Mouse (Mus musculus) kidney, adult 2 months (tissue): Measurements from ENCODE around the gene Ifrd2.

Source experiments
- CTCF ChIP-seq: fragments of 200-500 bp; conservative IDR thresholded peaks from 2 replicates; pipeline ENCODE4 v1.5.1; 2011; ENCODE audit warnings: low read depth, mild to moderate bottlenecking, control low read depth, low read length, moderate library complexity, mixed read lengths; ENCODE audit not compliant: insufficient read depth, insufficient read length
- POLR2A ChIP-seq: fragments of 200-500 bp; IDR thresholded peaks from one replicate; pipeline ENCODE4 v1.6.1; 2011; ENCODE audit warnings: low read depth, low read length, control low read depth

DNA sequence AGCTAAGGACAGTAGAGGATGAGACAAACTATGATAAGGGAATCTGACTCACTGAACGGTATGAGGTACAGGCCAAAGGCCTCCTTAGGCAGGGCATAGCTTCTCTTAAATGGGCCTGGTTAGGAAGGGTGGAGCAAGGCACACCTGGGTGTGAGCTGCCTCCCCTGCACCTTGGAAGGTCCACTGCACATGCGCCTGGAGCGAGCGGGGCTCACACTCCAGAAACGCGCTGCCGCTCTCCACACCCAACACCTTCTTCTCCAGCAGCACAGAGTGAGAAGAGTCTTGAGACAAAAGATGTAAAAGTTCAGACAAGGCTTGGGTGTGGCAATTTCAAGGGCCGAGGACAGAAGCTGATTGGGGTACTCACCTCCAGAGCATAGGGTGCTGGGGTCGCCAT, 12.0 kb downstream of the Ifrd2 start:
- TF ChIP-seq CTCF (no peak), POLR2A (no peak)
